Mouse (Mus musculus) megakaryocyte-erythroid progenitor cell, adult 5-6 weeks (primary cell): Measurements from ENCODE around the gene Gm13278. TPM values are rescaled to one million over a fixed set of nuclear protein-coding genes. Genes with fewer than 3 reads are reported as not detected.

Experiments used
- total RNA-seq, 2 experiments: library from RNA; stranded (forward) in 1 of 2; stranded (reverse) in 1 of 2; fragments of 200-1000, 215-1000 nt in 1 of 2; fragments of >200 nt in 1 of 2; fragmentation: Nextera tagmentation in 1 of 2; gene quantifications; 2 replicates each; pipeline ENCODE4 v1.2.3; 2014 to 2017

The Gm13278 gene
- total RNA-seq, 2 experiments from 2014 or later: not detected

Other genes with a start within 250 kb of the Gm13278 start
Only the 30 nearest of the 31 such genes appear.
- gene Ifna14, start 219.8 kb upstream of the Gm13278 start, total RNA-seq (2014; fragmentation: Nextera tagmentation): not detected in 2 replicates
- not detected in 2 replicates for gene Ifna14, start 219.8 kb upstream of the Gm13278 start, total RNA-seq (2017)
- not detected in 2 replicates for gene Ifna9, start 199.2 kb upstream of the Gm13278 start, total RNA-seq (2014; fragmentation: Nextera tagmentation)
- not detected in 2 replicates for gene Ifna9, start 199.2 kb upstream of the Gm13278 start, total RNA-seq (2017)
- not detected in 2 replicates for gene Ifna12, start 188.2 kb upstream of the Gm13278 start, total RNA-seq (2014; fragmentation: Nextera tagmentation)
- not detected in 2 replicates for gene Ifna12, start 188.2 kb upstream of the Gm13278 start, total RNA-seq (2017)
- not detected in 2 replicates for gene C87499, start 157.1 kb upstream of the Gm13278 start, total RNA-seq (2014; fragmentation: Nextera tagmentation)
- not detected in 2 replicates for gene C87499, start 157.1 kb upstream of the Gm13278 start, total RNA-seq (2017)
- not detected in 2 replicates for gene Ifna13, start 147.1 kb upstream of the Gm13278 start, total RNA-seq (2014; fragmentation: Nextera tagmentation)
- gene Ifna13, start 147.1 kb upstream of the Gm13278 start, total RNA-seq (2017): not detected in 2 replicates
- not detected in 2 replicates for gene Ifna16, start 114.6 kb upstream of the Gm13278 start, total RNA-seq (2014; fragmentation: Nextera tagmentation)
- gene Ifna16, start 114.6 kb upstream of the Gm13278 start, total RNA-seq (2017): not detected in 2 replicates
- gene Ifna2, start 107.6 kb upstream of the Gm13278 start, total RNA-seq (2014; fragmentation: Nextera tagmentation): not detected in 2 replicates
- not detected in 2 replicates for gene Ifna2, start 107.6 kb upstream of the Gm13278 start, total RNA-seq (2017)
- not detected in 2 replicates for gene Ifnab, start 100.2 kb upstream of the Gm13278 start, total RNA-seq (2014; fragmentation: Nextera tagmentation)
- not detected in 2 replicates for gene Ifnab, start 100.2 kb upstream of the Gm13278 start, total RNA-seq (2017)
- not detected in 2 replicates for gene Gm26566, start 69.7 kb upstream of the Gm13278 start, total RNA-seq (2014; fragmentation: Nextera tagmentation)
- gene Gm26566, start 69.7 kb upstream of the Gm13278 start, total RNA-seq (2017): 1.1 and 1.5 TPM in 2 replicates
- 37.1 and 50.0 TPM in 2 replicates for gene Klhl9, start 69.1 kb upstream of the Gm13278 start, total RNA-seq (2014; fragmentation: Nextera tagmentation)
- 67.3 and 88.5 TPM in 2 replicates for gene Klhl9, start 69.1 kb upstream of the Gm13278 start, total RNA-seq (2017)
- gene Gm13271, start 36.7 kb upstream of the Gm13278 start, total RNA-seq (2014; fragmentation: Nextera tagmentation): not detected in 2 replicates
- not detected in 2 replicates for gene Gm13271, start 36.7 kb upstream of the Gm13278 start, total RNA-seq (2017)
- not detected in 2 replicates for gene Gm13283, start 31.4 kb upstream of the Gm13278 start, total RNA-seq (2014; fragmentation: Nextera tagmentation)
- not detected in 2 replicates for gene Gm13283, start 31.4 kb upstream of the Gm13278 start, total RNA-seq (2017)
- gene Gm13290, start 17.7 kb upstream of the Gm13278 start, total RNA-seq (2014; fragmentation: Nextera tagmentation): not detected in 2 replicates
- not detected in 2 replicates for gene Gm13290, start 17.7 kb upstream of the Gm13278 start, total RNA-seq (2017)
- not detected in 2 replicates for gene Gm13289, start 14.6 kb upstream of the Gm13278 start, total RNA-seq (2014; fragmentation: Nextera tagmentation)
- gene Gm13289, start 14.6 kb upstream of the Gm13278 start, total RNA-seq (2017): not detected in 2 replicates
- gene Gm13272, start 11.7 kb upstream of the Gm13278 start, total RNA-seq (2014; fragmentation: Nextera tagmentation): not detected in 2 replicates
- gene Gm13272, start 11.7 kb upstream of the Gm13278 start, total RNA-seq (2017): not detected in 2 replicates
- 0.57 TPM in 1 of 2 replicates, not detected in the other for gene Ifnz, start 9.4 kb upstream of the Gm13278 start, total RNA-seq (2014; fragmentation: Nextera tagmentation)
- gene Ifnz, start 9.4 kb upstream of the Gm13278 start, total RNA-seq (2017): 0.11 TPM in 1 of 2 replicates, not detected in the other
- not detected in 2 replicates for gene Gm13276, start 5.8 kb upstream of the Gm13278 start, total RNA-seq (2014; fragmentation: Nextera tagmentation)
- 1.6 TPM in 1 of 2 replicates, not detected in the other for gene Gm13276, start 5.8 kb upstream of the Gm13278 start, total RNA-seq (2017)
- not detected in 2 replicates for gene Gm13277, start 2.9 kb upstream of the Gm13278 start, total RNA-seq (2014; fragmentation: Nextera tagmentation)
- gene Gm13277, start 2.9 kb upstream of the Gm13278 start, total RNA-seq (2017): not detected in 2 replicates
- not detected in 2 replicates for gene Gm13275, start 2.9 kb downstream of the Gm13278 start, total RNA-seq (2014; fragmentation: Nextera tagmentation)
- not detected in 2 replicates for gene Gm13275, start 2.9 kb downstream of the Gm13278 start, total RNA-seq (2017)
- not detected in 2 replicates for gene Gm13279, start 5.8 kb downstream of the Gm13278 start, total RNA-seq (2014; fragmentation: Nextera tagmentation)
- gene Gm13279, start 5.8 kb downstream of the Gm13278 start, total RNA-seq (2017): not detected in 2 replicates
- gene Gm13285, start 8.1 kb downstream of the Gm13278 start, total RNA-seq (2014; fragmentation: Nextera tagmentation): not detected in 2 replicates
- gene Gm13285, start 8.1 kb downstream of the Gm13278 start, total RNA-seq (2017): not detected in 2 replicates
- not detected in 2 replicates for gene Gm13287, start 11.7 kb downstream of the Gm13278 start, total RNA-seq (2014; fragmentation: Nextera tagmentation)
- not detected in 2 replicates for gene Gm13287, start 11.7 kb downstream of the Gm13278 start, total RNA-seq (2017)
- gene Gm13288, start 14.0 kb downstream of the Gm13278 start, total RNA-seq (2014; fragmentation: Nextera tagmentation): not detected in 2 replicates
- 1.2 TPM in 1 of 2 replicates, not detected in the other for gene Gm13288, start 14.0 kb downstream of the Gm13278 start, total RNA-seq (2017)
- not detected in 2 replicates for gene Ifna7, start 24.7 kb downstream of the Gm13278 start, total RNA-seq (2014; fragmentation: Nextera tagmentation)
- not detected in 2 replicates for gene Ifna7, start 24.7 kb downstream of the Gm13278 start, total RNA-seq (2017)
- not detected in 2 replicates for gene Ifna11, start 28.4 kb downstream of the Gm13278 start, total RNA-seq (2014; fragmentation: Nextera tagmentation)
- gene Ifna11, start 28.4 kb downstream of the Gm13278 start, total RNA-seq (2017): not detected in 2 replicates
- not detected in 2 replicates for gene Ifna6, start 35.9 kb downstream of the Gm13278 start, total RNA-seq (2014; fragmentation: Nextera tagmentation)
- not detected in 2 replicates for gene Ifna6, start 35.9 kb downstream of the Gm13278 start, total RNA-seq (2017)
- gene Ifna5, start 44.0 kb downstream of the Gm13278 start, total RNA-seq (2014; fragmentation: Nextera tagmentation): not detected in 2 replicates
- not detected in 2 replicates for gene Ifna5, start 44.0 kb downstream of the Gm13278 start, total RNA-seq (2017)
- not detected in 2 replicates for gene Ifna4, start 50.3 kb downstream of the Gm13278 start, total RNA-seq (2014; fragmentation: Nextera tagmentation)
- gene Ifna4, start 50.3 kb downstream of the Gm13278 start, total RNA-seq (2017): not detected in 2 replicates
- gene Ifna1, start 58.5 kb downstream of the Gm13278 start, total RNA-seq (2014; fragmentation: Nextera tagmentation): not detected in 2 replicates
- not detected in 2 replicates for gene Ifna1, start 58.5 kb downstream of the Gm13278 start, total RNA-seq (2017)
- gene Ifne, start 88.7 kb downstream of the Gm13278 start, total RNA-seq (2014; fragmentation: Nextera tagmentation): not detected in 2 replicates
- not detected in 2 replicates for gene Ifne, start 88.7 kb downstream of the Gm13278 start, total RNA-seq (2017)